Mouse (Mus musculus) spleen, adult 2 months (tissue): ENCODE data around the gene Neurod2.

Experiments used
- CTCF ChIP-seq: fragments of 200-500 bp; IDR thresholded peaks from 2 replicates; pipeline ENCODE4 v1.5.1; 2011; ENCODE audit warnings: mild to moderate bottlenecking, inconsistent platforms; ENCODE audit not compliant: insufficient read depth, insufficient read length, insufficient replicate concordance; ENCODE audit errors: extremely low read depth
- POLR2A ChIP-seq: fragments of 200-500 bp; IDR thresholded peaks from 2 replicates; pipeline ENCODE4 v1.6.1; 2011; ENCODE audit warnings: low read depth, low read length, inconsistent platforms

- TF ChIP-seq CTCF (no peak), POLR2A (no peak)
These were observed 11.1 kb upstream of the Neurod2 start for GRCm38 (mm10) chr11:98340597-98340996.
